Mouse (Mus musculus) sigmoid colon, adult 10 weeks (tissue): ENCODE data around the gene Olfr806. TPM values are rescaled to one million over a fixed set of nuclear protein-coding genes. Genes with fewer than 3 reads are reported as not detected.

Source experiments
- polyA plus RNA-seq: library from polyadenylated mRNA; stranded (reverse); fragments of 350-450 nt; fragmentation: Illumina TruSeq; extraction: RNeasy Lipid Tissue Mini Kit (QIAGEN cat#74804); gene quantifications from one replicate; pipeline ENCODE4 v1.2.3, GENCODE M21; 2014; ENCODE audit warnings: low read depth, low replicate concordance

Gene Olfr806
- polyA plus RNA-seq: not detected

GRCm38 (mm10) chr10:129741821-129742220 lies at the start of gene Olfr806:
TSS of gene Olfr806 (minus strand) at chr10:129741921.

GRCm38 (mm10) chr10:129774338-129774737 lies 32.6 kb upstream of the Olfr806 start, which contains the start of gene Olfr809:
TSS of gene Olfr809 (plus strand) at chr10:129774638.

GRCm38 (mm10) chr10:129765182-129765581 lies 23.5 kb upstream of the Olfr806 start, which contains the start of gene Olfr808:
TSS of gene Olfr808 (plus strand) at chr10:129765482.

GRCm38 (mm10) chr10:129757693-129758092 lies 16.0 kb upstream of the Olfr806 start, which contains the start of gene Olfr807:
TSS of gene Olfr807 (minus strand) at chr10:129757793.

GRCm38 (mm10) chr10:129729275-129729674 lies 12.4 kb downstream of the Olfr806 start, which contains the start of gene Olfr805:
TSS of gene Olfr805 (minus strand) at chr10:129729375.

GRCm38 (mm10) chr10:129702910-129703309 lies 38.8 kb downstream of the Olfr806 start, which contains the start of gene Olfr804:
TSS of gene Olfr804 (plus strand) at chr10:129703210.

GRCm38 (mm10) chr10:129694186-129694585 lies 47.5 kb downstream of the Olfr806 start, which contains the start of gene Olfr803:
TSS of gene Olfr803 (minus strand) at chr10:129694286.

GRCm38 (mm10) chr10:129688069-129688468 lies 53.7 kb downstream of the Olfr806 start, which contains the start of gene Olfr802:
TSS of gene Olfr802 (minus strand) at chr10:129688169.

Other genes with a start within 250 kb of the Olfr806 start
- not detected for gene Olfr790, start 243.4 kb downstream of the Olfr806 start, polyA plus RNA-seq
- gene Olfr791, start 220.1 kb downstream of the Olfr806 start, polyA plus RNA-seq: not detected
- not detected for gene Olfr792, start 202.8 kb downstream of the Olfr806 start, polyA plus RNA-seq
- not detected for gene Olfr794, start 174.3 kb downstream of the Olfr806 start, polyA plus RNA-seq
- not detected for gene Olfr796, start 129.4 kb downstream of the Olfr806 start, polyA plus RNA-seq
- gene Olfr798, start 114.0 kb downstream of the Olfr806 start, polyA plus RNA-seq: not detected
- not detected for gene Olfr799, start 104.4 kb downstream of the Olfr806 start, polyA plus RNA-seq
- gene Olfr800, start 84.2 kb downstream of the Olfr806 start, polyA plus RNA-seq: not detected
- gene Olfr801, start 68.1 kb downstream of the Olfr806 start, polyA plus RNA-seq: not detected
- not detected for gene Olfr802, start 53.8 kb downstream of the Olfr806 start, polyA plus RNA-seq
- gene Olfr803, start 47.6 kb downstream of the Olfr806 start, polyA plus RNA-seq: not detected
- not detected for gene Olfr804, start 38.7 kb downstream of the Olfr806 start, polyA plus RNA-seq
- gene Olfr805, start 12.5 kb downstream of the Olfr806 start, polyA plus RNA-seq: not detected
- not detected for gene Olfr807, start 15.9 kb upstream of the Olfr806 start, polyA plus RNA-seq
- gene Olfr808, start 23.6 kb upstream of the Olfr806 start, polyA plus RNA-seq: not detected
- not detected for gene Olfr809, start 32.7 kb upstream of the Olfr806 start, polyA plus RNA-seq
- not detected for gene Olfr810, start 53.0 kb upstream of the Olfr806 start, polyA plus RNA-seq
- not detected for gene Olfr811, start 62.5 kb upstream of the Olfr806 start, polyA plus RNA-seq
- not detected for gene Olfr812, start 104.2 kb upstream of the Olfr806 start, polyA plus RNA-seq
- not detected for gene Olfr813, start 113.4 kb upstream of the Olfr806 start, polyA plus RNA-seq
- not detected for gene Olfr814, start 137.9 kb upstream of the Olfr806 start, polyA plus RNA-seq
- not detected for gene Olfr815, start 163.9 kb upstream of the Olfr806 start, polyA plus RNA-seq
- not detected for gene Olfr816, start 173.7 kb upstream of the Olfr806 start, polyA plus RNA-seq
- not detected for gene Olfr818, start 207.2 kb upstream of the Olfr806 start, polyA plus RNA-seq
- gene Olfr819, start 225.3 kb upstream of the Olfr806 start, polyA plus RNA-seq: not detected
- gene Olfr247, start 234.2 kb upstream of the Olfr806 start, polyA plus RNA-seq: not detected
- not detected for gene Gm10310, start 243.1 kb upstream of the Olfr806 start, polyA plus RNA-seq